ENCODE assay signal across 15 mouse cellular contexts in the genomic region with DNA sequence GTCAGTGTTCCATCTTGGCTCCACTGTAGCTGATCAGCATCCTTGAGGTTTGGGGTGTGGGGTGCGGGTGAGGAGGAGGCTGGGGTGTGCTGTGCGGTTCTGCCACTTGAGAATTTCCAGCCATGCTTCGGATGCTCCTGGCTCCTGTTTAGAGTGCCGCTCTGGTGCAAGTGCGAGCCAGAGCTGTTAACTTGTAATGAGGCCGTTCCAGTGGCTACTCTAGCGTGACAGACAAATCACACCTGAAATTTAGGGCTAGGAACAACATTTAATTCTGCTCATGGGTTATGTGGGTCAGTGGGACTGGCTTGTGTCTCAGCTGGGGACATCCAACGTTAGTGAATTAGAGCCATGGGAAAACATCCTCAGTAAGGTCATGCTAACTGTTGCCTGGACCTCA. TPM values are rescaled to one million over a fixed set of nuclear protein-coding genes. Genes with fewer than 3 reads are reported as not detected.
"Had no signal": no experiment of that assay in that cellular context is flagged by ENCODE, and none has a peak within 500 bp of the region (broad histone marks: within the 10 kb centered on the region; RNA-seq: fewer than 3 reads in every experiment).

No protein-coding gene starts in this region.

- H3K9me3 ChIP-seq: limb, embryonic 15.5 days; liver, embryonic 12.5 days; neural tube, embryonic 13.5 days had no signal

- H3K4me2 ChIP-seq: limb, embryonic 15.5 days; liver, embryonic 12.5 days; lung, embryonic 14.5 days; neural tube, embryonic 13.5 days had no signal

- H3K27me3 ChIP-seq: limb, embryonic 15.5 days; neural tube, embryonic 13.5 days had no signal

- H3K4me3 ChIP-seq: layer of hippocampus, adult 2 months; limb, embryonic 15.5 days; liver, embryonic 12.5 days; midbrain, embryonic 10.5 days; neural tube, embryonic 13.5 days had no signal

- H3K9ac ChIP-seq: limb, embryonic 15.5 days; liver, embryonic 12.5 days; lung, embryonic 14.5 days; neural tube, embryonic 13.5 days had no signal

- H3K36me3 ChIP-seq: limb, embryonic 15.5 days; liver, embryonic 12.5 days; midbrain, embryonic 10.5 days; neural tube, embryonic 13.5 days had no signal

- DNase-seq: lung, embryonic 14.5 days; lung, postnatal 10 days; lung, postnatal 4 days; retina, postnatal 1 day; right cerebral cortex, postnatal 14 days had no signal

- H3K27ac ChIP-seq: layer of hippocampus, adult 2 months; limb, embryonic 15.5 days; liver, embryonic 12.5 days; midbrain, embryonic 10.5 days; neural tube, embryonic 13.5 days had no signal

- ATAC-seq: hindbrain, embryonic 16.5 days; inflammation-experienced regulatory T-cells, adult 6 months; liver, embryonic 12.5 days; midbrain, embryonic 16.5 days had no signal

RNA-seq across cellular contexts. Expression of gene Mgst2, which starts 10.2 kb away (rescaled TPM):
- total RNA-seq: layer of hippocampus, adult 2 months; layer of hippocampus, postnatal 14 days; left cerebral cortex, adult 18-20 months had no signal
